Mouse (Mus musculus) kidney, postnatal 10 days (tissue): ENCODE measurements around the gene Lrig2.

ENCODE experiments used
- DNase-seq: peaks from one replicate; pipeline ENCODE4 v3.0.0; 2021; ENCODE audit warnings: mixed read lengths

Lrig2 gene

DNA sequence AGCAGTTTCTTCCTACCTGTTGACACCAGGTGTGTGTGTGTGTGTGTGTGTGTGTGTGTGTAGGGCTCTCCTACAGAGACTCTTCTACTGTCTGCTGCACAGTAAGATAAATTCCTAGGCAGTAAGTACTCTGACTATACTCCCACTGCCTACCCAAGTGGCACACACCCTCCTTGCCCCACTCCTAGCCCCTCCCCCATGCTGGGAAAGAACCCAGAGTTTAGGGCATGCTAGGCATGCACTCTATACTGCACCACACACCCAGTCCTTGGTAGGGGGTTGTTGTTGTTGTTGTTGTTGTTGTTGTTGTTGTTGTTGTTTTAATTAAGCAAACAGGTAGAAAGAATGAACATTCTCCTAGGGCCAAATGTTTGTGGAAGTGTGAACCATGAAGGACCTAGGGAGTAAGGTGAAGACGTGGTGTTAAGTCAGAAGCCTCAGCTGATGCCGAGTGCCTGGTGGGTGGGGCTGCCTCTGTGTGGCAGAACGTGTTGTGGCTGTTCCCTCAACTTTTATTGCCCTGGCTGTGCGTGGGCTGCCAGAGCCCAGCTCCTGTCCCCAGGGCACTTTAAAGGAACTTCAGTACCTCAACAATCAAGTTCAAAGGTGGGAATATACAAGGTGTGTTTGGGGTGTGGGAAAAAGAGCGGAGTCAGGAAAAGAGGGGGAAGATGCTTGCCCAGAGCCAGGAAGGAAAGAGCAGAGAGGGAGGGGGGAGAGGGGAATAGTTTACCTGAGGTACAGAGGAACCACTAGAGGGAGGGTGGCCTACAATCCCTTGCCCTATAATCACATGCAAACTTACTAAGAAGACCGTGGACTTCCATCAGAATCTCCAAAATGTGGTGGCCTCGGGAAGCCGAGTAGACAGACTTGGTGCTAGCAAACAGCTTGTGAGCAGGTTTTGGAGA, 152.2 kb downstream of the Lrig2 start:
- DNase-seq, result peak; percentile 32

DNA sequence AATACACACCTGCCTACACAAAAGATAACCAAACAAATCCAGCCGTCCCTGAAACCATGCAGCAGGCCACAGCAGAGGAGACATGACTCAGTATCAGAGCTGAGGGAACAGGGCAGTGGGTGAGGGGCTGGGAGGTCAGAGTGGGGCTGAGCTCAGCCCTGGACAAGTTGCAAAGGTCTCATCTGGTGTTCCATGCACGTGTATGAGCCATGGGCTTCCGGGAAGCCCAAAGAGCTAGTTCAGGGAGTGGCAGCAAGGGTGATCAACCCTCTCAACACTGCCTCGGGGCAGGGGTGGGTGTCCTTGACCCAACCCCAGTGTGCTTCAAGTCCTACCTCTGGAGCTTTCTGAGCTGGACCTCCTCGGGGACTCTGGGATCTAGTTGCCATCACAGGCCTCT, 153.0 kb downstream of the Lrig2 start:
- no peak for DNase-seq

DNA sequence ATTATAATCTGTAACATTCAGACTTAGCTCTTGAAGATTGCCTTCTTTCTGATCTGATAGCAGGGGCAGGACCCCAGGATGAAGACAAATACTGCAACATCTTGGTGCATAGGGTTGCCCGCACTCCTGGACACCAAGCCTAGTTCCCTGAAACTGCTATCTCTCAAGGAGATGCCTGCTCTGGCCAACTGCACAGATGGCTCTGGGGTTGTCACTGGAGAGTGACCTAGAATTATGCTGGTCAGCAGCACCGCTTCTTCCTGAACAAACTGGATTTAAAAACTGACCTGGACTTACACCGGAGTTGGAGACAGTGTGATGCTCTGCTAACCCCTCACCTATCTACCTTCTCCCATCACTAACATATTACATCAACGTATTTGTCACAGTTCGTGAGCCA, 155.6 kb downstream of the Lrig2 start:
- DNase-seq, result no peak

DNA sequence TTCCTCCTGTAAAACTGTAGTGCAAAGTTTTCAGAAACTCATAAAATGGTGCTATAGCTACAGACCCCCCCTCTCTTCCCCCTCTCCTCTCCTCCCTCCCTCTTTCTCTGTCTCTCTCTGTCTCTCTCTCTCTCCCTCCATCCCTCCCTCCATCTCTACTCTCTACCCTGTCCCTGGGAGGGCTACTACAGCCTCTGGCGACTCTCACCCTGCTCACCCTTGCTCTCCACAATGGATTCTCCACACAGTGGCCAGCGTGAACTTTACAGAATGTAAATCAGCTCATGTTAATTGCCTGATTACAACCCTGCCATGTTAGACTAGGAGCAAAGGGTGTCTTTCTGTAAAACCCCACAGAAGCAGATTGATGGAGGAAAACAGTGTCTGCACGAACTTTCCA, 157.8 kb downstream of the Lrig2 start:
- DNase-seq, result no peak

DNA sequence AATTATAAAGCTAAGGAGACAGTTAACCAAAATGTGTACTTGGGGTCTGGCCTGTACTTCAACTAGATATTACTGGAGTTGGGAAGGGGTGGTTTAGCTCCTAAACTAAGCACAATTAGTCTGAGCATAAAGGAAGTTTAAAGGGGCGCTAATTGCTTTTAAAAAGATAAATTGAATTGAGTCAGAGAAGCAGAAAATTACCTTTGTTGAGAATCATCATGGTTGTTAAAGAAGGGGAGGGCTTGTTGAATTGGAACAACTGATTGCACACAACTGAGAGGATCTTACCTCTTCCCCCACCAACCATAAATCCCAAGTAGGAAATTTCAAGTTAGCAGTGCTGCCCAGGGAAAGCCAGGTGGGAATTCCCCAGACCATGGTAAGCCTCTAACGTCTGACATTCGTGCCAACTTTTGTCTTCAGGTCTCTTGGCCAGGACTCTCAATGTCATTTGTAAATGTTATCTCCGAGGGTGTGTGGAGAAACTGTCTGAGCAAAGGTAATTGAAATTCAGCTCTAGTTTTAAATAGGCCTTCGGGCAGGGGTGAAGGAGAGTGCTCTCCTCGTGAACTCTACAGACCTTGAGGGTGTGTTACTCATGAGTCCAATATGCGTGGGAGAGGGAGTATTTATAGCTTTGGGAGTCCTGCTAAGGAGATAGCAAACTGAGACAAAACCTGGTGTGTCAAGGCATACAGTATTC, 159.2 kb downstream of the Lrig2 start:
- DNase-seq, result no peak

DNA sequence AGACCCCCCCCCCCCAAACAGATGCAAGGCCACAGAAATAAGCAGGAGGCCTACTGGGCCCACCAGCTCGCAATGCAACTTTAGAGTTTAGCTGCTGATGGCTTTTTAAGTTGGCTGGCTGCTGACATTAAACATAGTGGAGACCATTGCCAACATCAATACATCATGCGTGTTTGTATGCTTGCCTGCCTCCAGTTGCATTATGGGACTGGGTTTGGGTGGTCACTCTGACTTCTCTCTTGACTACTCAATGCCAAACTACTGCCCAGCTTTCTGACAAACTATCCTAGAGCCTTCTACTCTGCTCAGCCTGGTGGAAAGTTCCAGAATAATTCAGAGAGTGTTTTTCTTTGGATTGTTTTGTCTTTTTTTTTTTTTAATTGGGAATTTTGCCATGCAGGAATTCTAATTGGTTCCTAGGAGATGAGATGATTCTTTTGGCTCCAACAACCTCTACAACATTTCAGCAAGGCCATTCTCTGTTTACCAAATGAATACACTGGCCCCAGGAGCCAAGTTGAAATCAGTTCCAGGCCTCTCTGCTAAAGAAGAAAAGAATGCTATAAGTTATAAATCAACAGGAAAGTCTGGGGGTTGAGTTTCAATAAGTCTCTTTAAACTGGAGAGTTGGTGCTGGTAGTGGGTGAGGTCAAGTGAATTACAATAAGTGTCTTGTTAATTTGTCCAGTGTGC, 161.3 kb downstream of the Lrig2 start:
- no peak for DNase-seq

DNA sequence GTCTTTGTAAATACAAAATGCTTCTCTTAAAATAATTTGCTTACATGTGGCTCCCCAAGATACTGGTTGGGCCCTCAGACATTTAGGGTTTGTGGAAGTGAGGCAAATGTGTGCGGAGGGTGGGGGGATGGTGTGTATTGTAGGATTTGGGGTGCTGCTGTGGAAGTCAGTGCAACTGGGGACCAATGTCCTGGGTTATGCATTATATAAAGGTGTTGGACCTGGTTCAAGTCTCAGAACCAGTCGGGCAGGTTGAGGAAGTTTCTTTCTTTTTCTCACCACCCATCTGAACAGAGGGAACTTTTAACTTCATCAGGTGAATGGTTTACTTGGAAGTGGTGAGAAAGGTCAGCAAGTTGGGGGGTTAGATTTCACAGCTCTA, 161.9 kb downstream of the Lrig2 start:
- DNase-seq, result peak; percentile 57

DNA sequence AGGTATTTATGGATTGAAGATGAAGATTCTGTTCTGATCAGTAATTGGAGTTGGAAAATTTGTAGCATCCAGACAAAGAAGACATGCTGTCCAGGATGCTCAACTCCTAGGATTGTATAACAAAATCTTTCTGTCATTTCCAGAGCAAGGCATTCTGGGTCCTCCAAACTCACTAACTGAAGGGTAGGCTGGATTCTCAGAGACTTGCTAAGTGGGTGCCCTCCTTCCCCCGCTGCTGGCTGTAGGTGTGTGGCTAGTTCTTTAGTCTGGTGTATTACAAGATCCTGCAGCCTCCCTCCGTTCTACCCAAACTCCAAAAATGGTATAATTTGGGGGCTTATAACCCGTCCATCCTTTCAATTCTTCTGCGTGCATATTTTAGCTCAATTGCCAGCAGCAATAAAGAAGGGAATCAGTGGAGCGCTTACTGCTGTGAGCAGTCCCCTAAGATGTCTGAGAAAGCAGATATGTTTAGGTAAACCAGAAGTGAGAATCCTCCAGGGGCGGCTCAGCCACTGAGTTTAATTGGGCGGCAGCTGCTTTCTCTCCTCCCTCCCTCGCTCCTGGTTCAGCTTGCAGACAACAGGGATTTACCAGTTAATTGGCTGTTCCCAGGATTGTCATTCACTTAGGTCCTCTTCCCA, 162.4 kb downstream of the Lrig2 start:
- DNase-seq, result no peak
